Mouse (Mus musculus) C2C12 (cell line): ENCODE measurements at regions not wholly inside any gene's neighbourhood (a gene's known extent, or its start where the extent isn't known, plus 50 kb on each side); places are given as distances from the start of the nearest gene placed in this dataset.

Experiments
- H3K27me3 ChIP-seq: one replicate; pipeline ENCODE4 v1.6.1; 2011; ENCODE audit not compliant: control insufficient read depth, insufficient read depth, insufficient read length
- H3K36me3 ChIP-seq: one replicate; pipeline ENCODE4 v1.6.1; 2011; ENCODE audit not compliant: control insufficient read depth, insufficient read depth
- H3K4me3 ChIP-seq: one replicate; pipeline ENCODE4 v1.5.1; 2011; ENCODE audit warnings: mild to moderate bottlenecking, control low read depth; ENCODE audit not compliant: poor library complexity, insufficient read depth, severe bottlenecking
- H3K79me2 ChIP-seq: one replicate; pipeline ENCODE4 v1.6.1; 2011; ENCODE audit not compliant: control insufficient read depth, insufficient read depth
- H3K79me3 ChIP-seq: one replicate; pipeline ENCODE4 v1.6.1; 2011; ENCODE audit warnings: low read depth, control low read depth
- H3ac ChIP-seq: one replicate; pipeline ENCODE3; 2011; ENCODE audit warnings: low read depth; ENCODE audit not compliant: control insufficient read depth, insufficient read length
- CEBPB ChIP-seq: IDR thresholded peaks from one replicate; pipeline ENCODE4 v1.6.1; 2011; ENCODE audit warnings: low read depth, mild to moderate bottlenecking, control low read depth, moderate library complexity
- FOSL1 ChIP-seq: IDR thresholded peaks from one replicate; pipeline ENCODE4 v1.8.0; 2011; ENCODE audit warnings: mild to moderate bottlenecking, low read length; ENCODE audit not compliant: poor library complexity, insufficient read depth, severe bottlenecking
- MYOG ChIP-seq: IDR thresholded peaks from one replicate; pipeline ENCODE4 v1.6.1; 2011; ENCODE audit not compliant: control insufficient read depth, insufficient read length; ENCODE audit errors: extremely low read depth

GRCm38 (mm10) chr11:40362530-40363185, 332.3 kb downstream of the Mat2b start:
- TF ChIP-seq CEBPB (no peak), FOSL1 (no peak), MYOG (no peak)
- no peak overlapping the region for H3ac ChIP-seq

More at GRCm38 (mm10) chr11:40362530-40363185, 332.3 kb downstream of the Mat2b start:
- no peaks in the 10 kb centered on the region for H3K79me3 ChIP-seq
- no peak overlapping the region for H3K4me3 ChIP-seq
- H3K27me3 ChIP-seq, result no peaks in the 10 kb centered on the region
- no peaks in the 10 kb centered on the region for H3K79me2 ChIP-seq
- H3K36me3 ChIP-seq, result no peaks in the 10 kb centered on the region
